Mouse (Mus musculus) NIH3T3 (cell line): ENCODE results near the gene Galnt15.
"Not testable (repeated sequence)": the region's sequence is repeated elsewhere in the genome, so short reads cannot be mapped to it uniquely, and the experiment has no call there.

Experiments used
- DNase-seq: peaks from one replicate; pipeline ENCODE4 v3.0.0-alpha.2; 2012; ENCODE audit warnings: low read depth

Gene Galnt15

DNA sequence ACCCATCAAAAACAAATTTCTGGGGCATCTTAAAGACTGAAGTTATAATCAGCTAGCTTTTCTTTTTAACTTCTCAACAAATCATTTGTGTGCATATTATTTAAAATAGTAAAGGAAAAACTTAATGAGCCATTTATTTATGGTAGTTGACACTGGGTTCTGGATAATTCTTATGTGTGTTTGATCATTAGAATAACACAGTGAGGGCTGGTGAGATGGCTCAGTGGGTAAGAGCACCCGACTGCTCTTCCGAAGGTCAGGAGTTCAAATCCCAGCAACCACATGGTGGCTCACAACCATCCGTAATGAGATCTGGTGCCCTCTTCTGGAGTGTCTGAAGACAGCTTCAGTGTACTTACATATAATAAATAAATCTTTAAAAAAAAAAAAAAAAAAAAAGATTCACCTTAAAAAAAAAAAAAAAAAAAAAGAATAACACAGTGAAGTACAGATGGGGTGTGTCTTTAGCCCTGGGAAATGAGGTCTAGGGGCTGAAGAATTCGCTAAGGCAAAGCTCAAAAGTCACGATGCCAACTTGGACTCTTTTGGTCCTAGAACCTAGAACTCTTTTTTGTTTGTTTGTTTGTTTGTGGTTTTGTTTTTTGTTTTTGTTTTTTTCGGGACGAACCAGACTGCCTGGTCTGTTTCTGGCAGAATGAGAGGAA is 58.9 kb downstream of the Galnt15 start:
- DNase-seq, result not testable (repeated sequence)

DNA sequence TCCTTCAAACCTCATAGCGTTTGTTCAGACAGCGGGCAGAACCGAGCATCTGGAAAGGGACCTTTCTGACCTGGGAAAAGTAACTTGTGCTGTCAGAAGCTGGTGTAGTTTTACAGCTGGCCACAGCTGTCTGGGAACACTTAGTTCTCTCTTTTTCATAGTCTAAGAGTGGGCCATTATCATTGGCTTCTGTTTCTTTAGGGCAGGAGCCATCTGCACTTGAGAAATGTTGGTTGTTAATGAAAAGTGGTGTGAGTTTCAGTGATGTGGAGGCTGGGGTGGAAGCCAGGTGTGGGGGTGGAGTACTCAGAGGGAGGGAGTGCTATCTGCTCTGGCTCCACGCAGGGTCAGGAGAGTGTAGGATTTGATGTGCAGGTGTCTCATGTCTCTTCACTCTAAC is 62.3 kb downstream of the Galnt15 start:
- DNase-seq, result no peak

- DNase-seq, result no peak
These were observed 62.9 kb downstream of the Galnt15 start for GRCm38 (mm10) chr14:32091704-32092103.

DNA sequence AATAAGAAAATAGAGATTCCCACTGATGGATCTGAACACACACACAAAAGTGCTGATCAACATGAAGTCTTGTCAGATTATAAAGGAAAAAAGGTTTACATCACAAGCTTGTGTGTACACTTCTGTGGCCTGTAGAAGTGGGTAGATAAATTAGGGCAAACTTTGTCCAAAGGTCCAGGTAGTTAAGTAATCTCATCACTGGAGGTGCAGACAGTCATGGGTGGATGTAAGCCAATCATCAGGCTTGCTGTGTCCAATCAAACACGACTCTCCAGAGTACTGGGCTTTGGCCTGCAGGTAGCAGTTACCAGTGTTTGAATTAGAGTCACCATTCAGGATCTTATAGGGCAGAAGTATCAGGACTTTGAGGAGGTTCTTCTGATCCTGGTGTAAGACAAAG is 64.2 kb downstream of the Galnt15 start:
- no peak for DNase-seq

DNA sequence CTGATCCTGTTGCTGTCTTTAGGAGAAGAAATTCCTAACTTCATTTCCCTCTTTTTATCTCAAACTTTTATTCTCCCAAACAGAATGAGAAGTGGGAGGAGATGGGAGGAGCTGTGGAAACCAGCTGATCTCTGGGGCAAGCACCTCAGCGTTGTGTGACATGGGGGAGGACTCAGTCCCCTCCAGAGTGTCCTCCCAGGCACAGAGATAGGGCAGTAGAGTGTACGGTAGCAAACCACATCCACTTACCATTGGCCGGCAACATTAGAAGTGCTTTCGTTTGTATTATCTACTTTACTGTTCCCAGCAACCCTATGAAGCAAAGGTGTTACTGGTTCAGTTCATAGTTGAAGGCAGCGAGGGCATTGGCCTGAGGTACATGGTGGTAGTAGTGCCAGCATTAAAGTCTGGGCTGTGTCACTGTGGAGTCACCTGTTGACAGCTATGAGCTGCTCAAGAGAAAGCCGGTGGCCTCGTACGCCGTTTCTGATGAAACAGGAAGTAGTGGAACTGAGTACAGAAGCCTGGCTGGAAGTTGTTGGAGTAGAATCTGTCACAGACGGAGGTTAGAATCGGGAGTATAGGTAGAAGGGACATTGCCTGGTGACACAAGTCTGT is 64.8 kb downstream of the Galnt15 start:
- DNase-seq, result no peak

DNA sequence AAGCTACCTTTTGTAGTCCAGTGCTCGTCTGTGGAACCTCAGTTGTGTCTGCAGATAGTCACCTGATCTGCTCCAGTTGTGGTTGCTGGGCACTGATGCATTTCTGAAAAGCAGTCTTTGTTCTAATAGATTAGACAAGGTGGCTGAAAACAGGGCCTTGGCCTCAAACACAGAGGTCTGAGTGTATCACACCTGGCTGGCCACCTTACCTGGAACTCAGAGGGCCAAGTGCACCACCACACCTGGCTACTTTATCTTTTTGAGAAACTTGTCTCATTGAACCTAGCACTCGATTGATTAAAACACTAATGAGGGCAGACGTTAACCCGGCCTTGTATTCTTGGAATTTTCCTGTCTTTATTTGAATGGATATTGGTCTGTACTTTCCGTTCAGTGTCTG is 66.9 kb downstream of the Galnt15 start:
- no peak for DNase-seq

DNA sequence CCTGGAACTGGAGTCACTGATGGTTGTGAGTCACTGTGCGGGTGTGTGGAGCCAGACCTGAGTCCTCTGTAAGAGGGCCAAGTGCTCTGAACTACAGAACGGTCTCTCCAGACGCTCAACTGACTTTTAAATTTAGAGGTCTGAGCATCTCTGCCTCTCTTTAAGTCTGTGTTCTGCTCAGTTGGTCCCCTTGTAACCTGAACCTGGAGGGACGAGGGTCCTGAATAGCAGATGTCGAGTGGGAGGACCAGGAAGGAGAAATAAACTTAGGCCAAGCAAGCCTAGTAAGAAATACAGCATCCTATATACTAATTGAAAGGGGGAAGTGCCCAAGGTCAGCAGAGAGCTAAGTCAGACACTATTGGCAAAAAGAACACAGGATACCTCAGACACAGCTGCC is 68.0 kb downstream of the Galnt15 start:
- DNase-seq, result no peak

DNA sequence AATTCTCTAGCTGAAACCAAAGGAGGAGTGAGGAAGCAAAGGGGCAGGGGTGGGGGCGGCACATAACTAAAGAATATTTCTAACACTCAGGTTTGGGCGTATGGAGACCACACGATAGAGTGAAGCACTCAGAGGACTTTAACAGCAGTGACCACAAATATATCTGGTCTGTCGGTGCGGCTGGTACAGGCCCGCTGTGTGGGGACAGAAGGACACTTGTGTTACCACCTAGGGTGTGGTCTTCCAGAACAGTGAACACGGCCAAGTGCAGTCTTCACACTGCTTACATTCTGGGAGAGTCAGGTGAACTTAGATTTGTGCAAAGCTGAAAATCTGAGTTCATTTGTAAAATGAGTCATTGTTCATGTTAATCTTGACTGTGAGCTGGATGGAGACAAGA is 68.9 kb downstream of the Galnt15 start:
- no peak for DNase-seq

DNA sequence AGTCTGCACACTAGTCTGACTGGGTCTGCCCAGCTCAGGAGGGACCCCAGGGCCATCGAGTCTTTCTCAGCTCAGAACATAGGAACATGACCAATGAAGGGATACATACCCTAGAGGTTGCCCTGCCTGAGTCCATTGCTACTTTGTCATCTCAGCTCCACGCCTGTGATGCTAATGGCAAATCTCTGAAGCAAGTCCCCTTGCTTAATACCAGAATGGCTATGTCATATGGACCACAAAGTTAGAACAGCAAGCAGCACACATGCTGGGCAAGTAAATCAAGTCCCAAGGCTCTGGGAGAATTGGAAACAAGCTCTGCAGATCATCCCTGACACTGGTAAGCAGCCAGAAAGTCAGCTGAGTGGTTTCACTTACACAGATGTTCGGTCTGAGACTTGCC is 70.2 kb downstream of the Galnt15 start:
- DNase-seq, result no peak

GRCm38 (mm10) chr14:32103556-32103955 is 74.8 kb downstream of the Galnt15 start:
- no peak for DNase-seq

DNA sequence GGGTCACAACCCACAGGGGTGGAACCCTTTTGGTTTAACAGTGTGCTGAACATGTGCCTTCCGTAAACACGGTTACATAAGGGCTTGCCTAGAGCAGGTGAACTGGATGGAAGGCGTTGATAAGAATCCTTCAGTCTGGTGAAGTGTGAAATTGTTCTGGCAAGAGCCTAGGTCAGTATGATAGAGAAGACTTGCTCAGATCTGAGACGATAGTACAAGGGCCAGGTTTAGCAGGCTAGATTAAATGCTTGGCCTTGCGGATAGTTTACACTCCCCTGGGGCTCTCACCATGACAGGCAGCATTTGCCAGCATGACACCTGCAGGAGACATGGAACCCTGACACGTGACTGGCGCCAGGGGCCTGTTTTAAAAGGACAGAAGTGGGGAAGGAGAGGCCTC is 76.9 kb downstream of the Galnt15 start:
- DNase-seq, result no peak

- no peak for DNase-seq
These were observed 78.1 kb downstream of the Galnt15 start for GRCm38 (mm10) chr14:32106911-32107310.
